ENCODE assay signal across 27 mouse cellular contexts in the genomic region with DNA sequence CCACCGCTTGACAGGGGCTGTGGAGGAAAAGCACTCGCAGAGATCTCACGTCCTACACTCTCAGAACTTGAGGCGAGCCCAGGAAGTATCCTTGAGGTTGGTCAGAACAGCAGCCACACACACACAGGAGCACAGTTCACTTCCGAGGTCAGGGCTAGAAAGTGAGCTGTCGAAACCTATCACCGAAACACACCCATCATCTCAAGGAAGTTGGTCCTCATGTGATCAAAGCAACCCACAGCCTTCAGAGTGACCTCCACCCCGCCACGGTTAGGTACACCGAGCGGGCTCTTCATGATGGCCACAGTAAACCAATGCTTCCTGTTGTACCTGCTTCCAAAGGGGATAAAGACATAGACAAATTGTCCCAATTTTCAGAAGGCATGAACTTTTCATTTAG. TPM values are rescaled to one million over a fixed set of nuclear protein-coding genes. Genes with fewer than 3 reads are reported as not detected.
"Had no signal": no experiment of that assay in that cellular context is flagged by ENCODE, and none has a peak within 500 bp of the region (broad histone marks: within the 10 kb centered on the region; RNA-seq: fewer than 3 reads in every experiment).

No protein-coding gene starts in this region.

- DNase-seq: lung, adult 2 months; lung, postnatal 14 days; lung, postnatal 36 days; retina, postnatal 1 day; right cerebral cortex, adult 18-20 months; right cerebral cortex, postnatal 25 days; right cerebral cortex, postnatal 4 days; spleen, adult 18-20 months; thymus, adult 18-20 months; thymus, postnatal 14 days; thymus, postnatal 36 days had no signal

RNA-seq across cellular contexts. Expression of a gene that starts 3.1 kb away (rescaled TPM):
- total RNA-seq: megakaryocyte progenitor cell, adult 5-6 weeks; midbrain, postnatal 0 days; monocyte, adult 5-6 weeks had no signal
- polyA plus RNA-seq: lung, adult 2 months; lung, embryonic 15.5 days; lung, postnatal 0 days; macrophage; midbrain, embryonic 11.5 days; midbrain, embryonic 13.5 days; midbrain, embryonic 15.5 days; midbrain, postnatal 0 days; neural tube, embryonic 11.5 days; neural tube, embryonic 13.5 days; neural tube, embryonic 15.5 days; small intestine, adult 2 months; stomach, embryonic 14.5 days; stomach, embryonic 16.5 days; thymus, postnatal 0 days had no signal

RNA-seq across cellular contexts. Expression of a gene that starts 19.5 kb away (rescaled TPM):
- total RNA-seq: megakaryocyte progenitor cell, adult 5-6 weeks; midbrain, postnatal 0 days; monocyte, adult 5-6 weeks had no signal
- polyA plus RNA-seq: lung, adult 2 months; lung, embryonic 15.5 days; lung, postnatal 0 days; macrophage; midbrain, embryonic 11.5 days; midbrain, embryonic 13.5 days; midbrain, embryonic 15.5 days; midbrain, postnatal 0 days; neural tube, embryonic 11.5 days; neural tube, embryonic 13.5 days; neural tube, embryonic 15.5 days; small intestine, adult 2 months; stomach, embryonic 14.5 days; stomach, embryonic 16.5 days; thymus, postnatal 0 days had no signal

RNA-seq across cellular contexts. Expression of a gene that starts 30.5 kb away (rescaled TPM):
- total RNA-seq: megakaryocyte progenitor cell, adult 5-6 weeks; midbrain, postnatal 0 days; monocyte, adult 5-6 weeks had no signal
- polyA plus RNA-seq: lung, adult 2 months; lung, embryonic 15.5 days; lung, postnatal 0 days; macrophage; midbrain, embryonic 11.5 days; midbrain, embryonic 13.5 days; midbrain, embryonic 15.5 days; midbrain, postnatal 0 days; neural tube, embryonic 11.5 days; neural tube, embryonic 13.5 days; neural tube, embryonic 15.5 days; small intestine, adult 2 months; stomach, embryonic 14.5 days; stomach, embryonic 16.5 days; thymus, postnatal 0 days had no signal

RNA-seq across cellular contexts. Expression of a gene that starts 55.7 kb away (rescaled TPM):
- total RNA-seq: megakaryocyte progenitor cell, adult 5-6 weeks; midbrain, postnatal 0 days; monocyte, adult 5-6 weeks had no signal
- polyA plus RNA-seq: lung, adult 2 months; lung, embryonic 15.5 days; lung, postnatal 0 days; macrophage; midbrain, embryonic 11.5 days; midbrain, embryonic 13.5 days; midbrain, embryonic 15.5 days; midbrain, postnatal 0 days; neural tube, embryonic 11.5 days; neural tube, embryonic 13.5 days; neural tube, embryonic 15.5 days; small intestine, adult 2 months; stomach, embryonic 14.5 days; stomach, embryonic 16.5 days; thymus, postnatal 0 days had no signal
